Comparison of ENCODE assay signal across 11 mouse cellular contexts in the genomic region with DNA sequence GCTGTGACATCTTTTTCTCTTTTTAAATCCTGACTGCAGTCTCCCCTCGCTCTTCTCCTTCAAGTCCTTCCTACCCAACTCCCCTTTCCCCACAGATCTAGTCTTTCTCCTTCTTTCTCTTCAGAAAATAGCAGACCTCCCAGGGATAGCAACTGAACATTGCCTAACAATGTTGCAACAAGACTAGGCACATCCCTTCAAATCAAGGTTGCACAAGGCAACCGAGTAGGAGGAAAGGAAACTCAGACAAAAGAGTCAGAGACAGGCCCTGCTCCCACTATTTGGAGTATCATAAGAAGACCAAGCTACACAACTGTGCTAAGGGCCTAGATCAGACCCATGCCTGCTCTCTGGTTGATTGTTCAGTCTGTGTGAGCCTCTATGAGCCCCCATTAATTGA.
"Had no signal": no experiment of that assay in that cellular context is flagged by ENCODE, and none has a peak within 500 bp of the region (broad histone marks: within the 10 kb centered on the region; RNA-seq: fewer than 3 reads in every experiment).

No protein-coding gene starts in this region.

- ATAC-seq: midbrain, embryonic 16.5 days had no signal

- DNase-seq: lung, adult 18-20 months; lung, embryonic 14.5 days; lung, postnatal 10 days; lung, postnatal 4 days; midbrain, embryonic 14.5 days; retina, postnatal 1 day; right cerebral cortex, adult 18-20 months; thymus, adult 2 months; thymus, postnatal 25 days; thymus, postnatal 4 days had no signal
